Mouse (Mus musculus): ENCODE results near the gene Rab39b.

The Rab39b gene

DNA sequence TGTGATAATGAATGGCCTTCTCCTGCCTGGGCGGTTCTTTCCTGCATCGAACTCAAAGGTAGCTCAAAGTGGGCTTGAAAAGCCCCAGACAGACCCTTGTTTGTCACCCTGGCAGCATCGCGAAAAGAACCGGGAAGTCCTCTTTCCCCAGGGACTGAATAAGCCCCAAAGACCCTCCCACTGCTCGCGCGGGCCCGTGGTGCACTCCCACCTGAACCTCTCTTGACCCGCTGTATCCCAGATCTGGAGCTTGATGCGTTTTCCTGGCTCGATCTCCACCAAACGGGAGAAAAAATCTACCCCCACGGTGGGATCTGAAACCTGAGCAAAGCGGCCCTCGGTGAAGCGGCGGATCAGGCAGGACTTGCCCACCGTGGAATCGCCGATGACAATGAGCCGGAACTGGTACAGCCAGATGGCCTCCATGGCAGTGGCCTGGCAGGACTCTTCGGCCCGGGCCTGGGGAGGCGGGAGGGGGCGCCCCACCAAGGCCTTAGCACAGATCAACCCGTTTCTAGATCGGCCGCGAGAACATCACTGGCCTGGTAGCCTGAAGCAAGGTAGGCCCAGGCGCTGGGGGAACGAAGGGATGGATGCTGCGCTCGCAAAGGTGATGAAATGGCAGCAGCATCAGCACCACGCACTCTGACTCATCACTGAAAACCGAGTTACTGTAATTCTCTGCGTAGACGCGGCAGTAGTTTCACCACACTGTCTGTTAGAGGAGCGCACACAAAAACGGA is at the start of gene Rab39b:
TSS of gene Rab39b (minus strand) at position 650 of the 743 bp plus-strand sequence.
- 6% methylated on average over 41 of the region's 41 CpGs for WGBS

- WGBS: 59% methylated on average over 2 of the region's 2 CpGs
These were observed 508 bp upstream of the Rab39b start for GRCm38 (mm10) chrX:75578539-75578938.
